Mouse (Mus musculus) testis, adult 2 months (tissue): ENCODE results near the gene Gas8.

Experiments
- CTCF ChIP-seq: fragments of 200-500 bp; IDR thresholded peaks from 2 replicates; pipeline ENCODE4 v1.5.1; 2012; ENCODE audit warnings: low read depth, mild to moderate bottlenecking, inconsistent platforms, low read length, moderate library complexity; ENCODE audit not compliant: control insufficient read depth, insufficient read depth, insufficient replicate concordance
- POLR2A ChIP-seq: fragments of 200-500 bp; IDR thresholded peaks from 2 replicates; pipeline ENCODE4 v1.6.1; 2012; ENCODE audit warnings: low read depth, mild to moderate bottlenecking, inconsistent platforms, low read length, moderate library complexity; ENCODE audit not compliant: control insufficient read depth

DNA sequence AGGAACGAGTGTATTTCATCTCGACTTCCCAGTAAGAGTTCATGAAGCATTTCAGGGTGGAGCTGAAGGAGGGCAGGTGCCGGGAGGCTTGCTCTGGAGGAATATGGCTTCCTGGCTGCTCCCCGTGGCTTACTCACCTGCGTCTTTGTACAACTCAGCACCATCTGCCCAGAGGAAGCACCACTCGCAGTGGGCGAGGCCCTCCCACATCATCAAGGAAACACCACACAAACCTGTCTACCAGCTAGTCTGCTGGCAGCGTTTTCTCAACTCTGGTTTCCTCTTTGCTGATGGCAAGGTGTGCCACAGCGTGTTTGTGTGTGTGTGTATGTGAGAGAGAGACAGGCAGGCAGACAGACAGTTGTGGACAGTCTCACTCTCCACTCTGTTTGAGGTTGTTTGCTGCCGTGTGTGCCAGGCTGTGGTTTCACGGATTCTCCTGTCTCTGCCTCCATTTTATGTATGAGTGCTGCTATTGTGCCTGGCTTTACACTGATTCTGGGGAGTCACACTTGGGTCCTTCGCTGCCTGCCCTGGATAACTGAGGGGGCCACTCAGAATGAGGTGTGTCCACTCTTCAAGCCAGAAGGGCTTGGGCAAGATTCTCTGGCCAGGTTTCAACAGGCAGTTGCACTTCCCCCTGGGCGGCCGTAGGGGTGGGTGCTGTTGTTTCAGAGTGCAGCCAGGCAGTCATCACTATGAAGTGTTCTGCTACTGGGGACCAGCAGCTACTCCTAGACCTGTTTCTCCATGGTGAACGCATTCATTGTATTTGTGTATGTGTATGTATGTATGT is 27.2 kb upstream of the Gas8 start:
- TF ChIP-seq CTCF (no peak), POLR2A (no peak)
